7 mouse cellular contexts compared by ENCODE assay signal in the genomic region with DNA sequence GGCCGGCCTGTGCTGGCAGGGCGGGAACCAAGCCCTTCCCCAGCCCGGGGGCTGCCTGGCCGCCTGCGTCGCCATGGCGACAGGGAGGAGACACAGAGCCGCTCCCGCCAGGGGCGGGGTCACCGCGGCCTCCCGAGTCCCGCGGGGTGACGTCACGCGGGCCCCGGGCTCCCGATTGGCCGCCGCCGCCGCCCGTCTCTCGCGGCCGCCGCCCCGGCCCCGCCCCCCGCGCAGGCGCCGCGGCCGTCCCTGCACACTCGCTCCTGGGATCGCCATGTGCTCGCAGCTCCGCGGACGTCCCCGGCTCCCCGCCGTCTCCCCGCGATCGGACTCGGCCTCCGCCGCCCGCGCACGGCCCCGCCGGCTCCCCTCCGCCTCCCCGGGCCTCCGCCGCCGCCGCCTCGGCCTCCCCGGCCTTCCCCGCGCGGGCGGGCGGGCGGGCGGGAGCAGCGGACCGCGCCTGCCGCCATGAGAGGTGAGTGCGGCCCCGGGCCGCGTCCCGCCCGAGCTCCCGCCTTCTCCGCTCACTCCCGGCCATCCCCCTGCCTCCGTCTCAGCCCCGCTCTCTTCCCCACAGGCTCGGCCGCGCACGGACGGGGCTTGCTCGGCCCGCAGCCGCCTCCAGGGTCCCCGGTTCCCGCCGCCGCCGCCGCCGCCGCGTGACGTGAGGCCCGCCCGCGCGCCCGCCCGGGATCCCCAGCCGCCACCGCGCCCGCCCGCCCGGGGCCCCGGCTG. TPM values are rescaled to one million over a fixed set of nuclear protein-coding genes. Genes with fewer than 3 reads are reported as not detected.
A peak's percentile ranks its signal among the peaks of the same experiment; 100 is the strongest.
DNase-seq lines count a peak whose midpoint lies in the region; ATAC-seq lines count a peak whose summit lies in the region.
"Not testable (repeated sequence)": the region's sequence is repeated elsewhere in the genome, so short reads cannot be mapped to it uniquely, and the experiment has no call there.

Gm21887 (plus strand) TSS at position 644 of the 735 bp plus-strand sequence.

- intact Hi-C loops in left cerebral cortex, postnatal 4 days (cut with DNase I), result not testable (repeated sequence)

- H3K9me3 ChIP-seq in intestine, embryonic 16.5 days (ENCODE audit: control insufficient read depth, low read length), result peaks cover 36% of the 10 kb centered on the region
- H3K9me3 ChIP-seq in midbrain, embryonic 11.5 days (ENCODE audit: control insufficient read depth, low read length), result peaks cover 25% of the 10 kb centered on the region

- not testable (repeated sequence) for H3K4me1 ChIP-seq in intestine, embryonic 16.5 days (ENCODE audit: control insufficient read depth, insufficient read depth, low read length)
- H3K4me1 ChIP-seq in midbrain, embryonic 11.5 days (ENCODE audit: control insufficient read depth, insufficient read depth, low read length), result peaks cover 19% of the 10 kb centered on the region

- H3K4me2 ChIP-seq in intestine, embryonic 16.5 days (ENCODE audit: low read depth, low read length), result peak within 1 kb of the TSS; percentile 39
- H3K4me2 ChIP-seq in midbrain, embryonic 11.5 days, result peak within 1 kb of the TSS; percentile 34

- 63% methylated on average over 116 of the region's 118 CpGs for WGBS in intestine, embryonic 16.5 days
- 66% methylated on average over 116 of the region's 118 CpGs for WGBS in midbrain, embryonic 11.5 days

- H3K36me3 ChIP-seq in intestine, embryonic 16.5 days (ENCODE audit: control insufficient read depth, insufficient read depth, low read length), result peaks cover 14% of the 10 kb centered on the region
- peaks cover 12% of the 10 kb centered on the region for H3K36me3 ChIP-seq in midbrain, embryonic 11.5 days (ENCODE audit: control insufficient read depth, insufficient read depth, low read length)

- H3K9ac ChIP-seq in intestine, embryonic 16.5 days (ENCODE audit: low read depth, low read length), result peak within 1 kb of the TSS; percentile 74
- H3K9ac ChIP-seq in midbrain, embryonic 11.5 days (ENCODE audit: low read length), result peak within 1 kb of the TSS; percentile 65

- DNase-seq in adrenal gland, adult 8-10 months, result peak; percentile 89
- DNase-seq in embryo, embryonic 11.5 days (ENCODE audit: low read depth, low spot score), result peak; percentile 100
- peak; percentile 100 for DNase-seq in gastrocnemius, postnatal 4 days (ENCODE audit: low spot score in 2 of 2)
- DNase-seq in left cerebral cortex, postnatal 4 days, result peak; percentile 99
- DNase-seq in midbrain, embryonic 11.5 days (ENCODE audit: low spot score, missing footprints), result peak; percentile 99
- DNase-seq in skeletal muscle tissue, adult 2 months (ENCODE audit: low read depth, low spot score), result peak; percentile 94

- H3K4me3 ChIP-seq in intestine, embryonic 16.5 days (ENCODE audit: low read length), result peak within 1 kb of the TSS; percentile 52
- peak within 1 kb of the TSS; percentile 45 for H3K4me3 ChIP-seq in midbrain, embryonic 11.5 days (ENCODE audit: low read depth, low read length)

- H3K27me3 ChIP-seq in intestine, embryonic 16.5 days (replicated peaks; ENCODE audit: control insufficient read depth, insufficient read depth, low read length); midbrain, embryonic 11.5 days (ENCODE audit: control insufficient read depth, insufficient read depth, low read length): not testable (repeated sequence)

- peak; percentile 86 for ATAC-seq in intestine, embryonic 16.5 days
- peak; percentile 86 for ATAC-seq in midbrain, embryonic 11.5 days (ENCODE audit: low FRiP score)

- H3K27ac ChIP-seq in intestine, embryonic 16.5 days (ENCODE audit: low read length), result peak within 1 kb of the TSS; percentile 73
- peak within 1 kb of the TSS; percentile 48 for H3K27ac ChIP-seq in midbrain, embryonic 11.5 days (ENCODE audit: low read depth, low read length)

RNA-seq across cellular contexts. Expression of gene Gm21887, which starts in this region (rescaled TPM):
- total RNA-seq in adrenal gland, adult 8-10 months (2022), result 100 to 1,000 TPM; 122 to 338 (median 214) TPM
- total RNA-seq in gastrocnemius, postnatal 4 days (2021), result 100 to 1,000 TPM in 1 of 2 experiments, 10 to 100 TPM in 1; 93.0 to 116 TPM
- polyA plus RNA-seq in intestine, embryonic 16.5 days (2015; fragmentation: Nextera tagmentation; extraction: Ambion mirVana), result 111 and 149 TPM in 2 replicates
- 100 to 1,000 TPM; 291 to 417 TPM for total RNA-seq in left cerebral cortex, postnatal 4 days (2021)
- polyA plus RNA-seq in midbrain, embryonic 11.5 days (2014; fragmentation: Nextera tagmentation; extraction: Ambion mirVana), result 177 and 189 TPM in 2 replicates

Comparison
In these comparisons a context has a peak if more than half of its experiments do, and no peak if none do; other contexts are left out.
1. Peak in every context shown above with its lines: DNase-seq, ATAC-seq, H3K4me3 ChIP-seq and H3K27ac ChIP-seq.